Mouse (Mus musculus) heart, embryonic 12.5 days (tissue): ENCODE data around the gene Olfr1386. TPM values are rescaled to one million over a fixed set of nuclear protein-coding genes. Genes with fewer than 3 reads are reported as not detected.
"Not testable (repeated sequence)": the region's sequence is repeated elsewhere in the genome, so short reads cannot be mapped to it uniquely, and the experiment has no call there.

ENCODE experiments used
- ATAC-seq: fragments of 200-750 bp; cut with Nextera tagmentation; 2 replicates; pipeline ENCODE4 v1.8.0; 2017; ENCODE audit warnings: moderate TSS enrichment, moderate library complexity; ENCODE audit not compliant: insufficient number of reproducible peaks, low FRiP score
- H3K27ac ChIP-seq: fragments of 300-500 bp; sonication (generic); 2 replicates; pipeline ENCODE4 v1.5.1; 2016; ENCODE audit warnings: mild to moderate bottlenecking, moderate library complexity; ENCODE audit not compliant: poor library complexity, severe bottlenecking
- H3K27me3 ChIP-seq: fragments of 300-500 bp; sonication (generic); replicated peaks from 2 replicates; pipeline ENCODE4 v1.6.1; 2016; ENCODE audit warnings: mild to moderate bottlenecking, moderate library complexity
- H3K36me3 ChIP-seq: fragments of 300-500 bp; sonication (generic); 2 replicates; pipeline ENCODE4 v1.6.1; 2016; ENCODE audit warnings: mild to moderate bottlenecking, moderate library complexity
- H3K4me1 ChIP-seq: fragments of 300-500 bp; sonication (generic); replicated peaks from 2 replicates; pipeline ENCODE4 v1.6.1; 2016; ENCODE audit warnings: mild to moderate bottlenecking
- H3K4me2 ChIP-seq: fragments of 300-500 bp; sonication (generic); 2 replicates; pipeline ENCODE4 v1.6.1; 2016; ENCODE audit warnings: mild to moderate bottlenecking, moderate library complexity
- H3K4me3 ChIP-seq: fragments of 300-500 bp; sonication (generic); 2 replicates; pipeline ENCODE4 v1.5.1; 2016; ENCODE audit warnings: mild to moderate bottlenecking
- H3K9ac ChIP-seq: fragments of 300-500 bp; sonication (generic); 2 replicates; pipeline ENCODE4 v1.6.1; 2016; ENCODE audit warnings: mild to moderate bottlenecking, moderate library complexity
- H3K9me3 ChIP-seq: fragments of 300-500 bp; sonication (generic); replicated peaks from 2 replicates; pipeline ENCODE4 v1.6.1; 2016; ENCODE audit warnings: mild to moderate bottlenecking, moderate library complexity
- WGBS: fragments of 180-500 bp; shearing (Covaris S2); methylation state at CpG from one replicate; pipeline ENCODE4 v1.1.7; 2016; 5-methylcytosine and 5-hydroxymethylcytosine counted together
- polyA plus RNA-seq: library from polyadenylated mRNA; unstranded; fragments of >200 nt; fragmentation: Nextera tagmentation; extraction: Ambion mirVana; gene quantifications from 2 replicates; pipeline ENCODE4 v1.2.1, GENCODE M21; 2016

The Olfr1386 gene
- not detected in 2 replicates for polyA plus RNA-seq

DNA sequence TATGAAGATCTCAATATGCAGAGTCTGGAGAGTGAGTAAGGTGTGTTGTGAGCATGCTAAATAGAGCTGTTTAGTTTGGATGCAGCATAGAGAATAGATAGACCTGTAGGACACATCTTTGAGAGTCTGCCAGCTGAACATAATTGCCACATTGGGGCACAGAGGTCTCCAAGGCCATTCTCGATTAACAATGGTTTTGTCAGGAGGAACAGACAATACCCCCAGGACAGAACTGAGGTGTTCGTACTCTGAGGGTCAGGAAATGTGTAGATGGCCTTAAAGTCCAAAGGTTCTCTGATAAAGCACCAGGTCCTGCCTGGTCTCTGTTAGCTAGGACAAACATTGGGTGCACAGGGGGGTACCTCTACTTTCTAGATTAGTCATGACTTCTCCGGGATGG is at the start of gene Olfr1386:
Gene Olfr1386 (plus strand): TSS at position 301 of the 400 bp plus-strand sequence.
- not testable (repeated sequence) for H3K4me3 ChIP-seq, H3K4me2 ChIP-seq, H3K27ac ChIP-seq, ATAC-seq, H3K27me3 ChIP-seq, H3K36me3 ChIP-seq, H3K9ac ChIP-seq, H3K4me1 ChIP-seq, H3K9me3 ChIP-seq
- WGBS = 74% methylated on average over 3 of the region's 3 CpGs

GRCm38 (mm10) chr11:49422767-49423166 is 42.1 kb upstream of the Olfr1386 start, which contains the start of gene Olfr1389:
TSS of gene Olfr1389 (plus strand) at chr11:49423067.
- Histone ChIP-seq H3K4me3 (no peak within 1 kb of the TSS), H3K27me3 (no peaks in the 10 kb centered on the region), H3K9ac (no peak within 1 kb of the TSS), H3K4me2 (no peak within 1 kb of the TSS), H3K4me1 (peaks cover 4% of the 10 kb centered on the region; the same call in 1 of the 2 replicates), H3K27ac (no peak within 1 kb of the TSS), H3K36me3 (no peaks in the 10 kb centered on the region), H3K9me3 (no peaks in the 10 kb centered on the region)
- WGBS = 68% methylated on average over 2 of the region's 2 CpGs
- ATAC-seq = no peak

DNA sequence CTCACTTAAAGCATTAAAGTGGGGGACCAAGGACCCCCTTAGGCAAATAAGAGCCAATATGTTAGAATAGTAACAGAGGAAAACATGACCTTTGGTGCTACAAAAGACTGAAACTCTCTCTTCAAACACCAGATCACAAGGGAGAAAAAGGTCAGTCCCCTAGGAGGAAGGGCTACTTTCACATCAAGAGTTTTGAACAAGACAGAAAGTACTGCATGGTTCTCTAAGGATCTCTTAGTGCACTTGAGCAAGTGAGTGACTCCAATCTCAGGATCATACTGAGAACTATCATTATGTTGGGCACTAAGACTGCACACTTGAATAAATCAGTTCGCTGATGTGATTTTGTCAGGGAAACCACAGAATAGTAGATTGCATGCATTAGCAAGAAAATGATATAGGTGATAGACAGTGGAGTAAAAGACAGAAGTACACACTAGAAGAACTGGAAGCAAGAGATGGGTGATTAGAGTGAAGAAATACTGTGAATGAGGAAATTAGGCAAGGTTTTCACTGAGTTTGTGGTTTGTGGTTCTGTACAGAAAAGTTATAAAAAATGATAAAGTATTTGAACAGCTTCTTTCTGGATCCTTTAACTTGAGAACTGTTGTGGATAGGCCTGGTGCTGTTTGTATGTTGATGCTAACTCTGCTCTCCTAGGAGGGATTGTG is 39.5 kb upstream of the Olfr1386 start:
- H3K9ac ChIP-seq = no peak overlapping the region
- ATAC-seq = no peak
- H3K4me3 ChIP-seq = no peak overlapping the region
- H3K36me3 ChIP-seq = no peaks in the 10 kb centered on the region
- no peak overlapping the region for H3K4me2 ChIP-seq
- WGBS = 83% methylated on average over 1 of the region's 1 CpGs
- H3K9me3 ChIP-seq = no peaks in the 10 kb centered on the region
- no peak overlapping the region for H3K27ac ChIP-seq
- no peaks in the 10 kb centered on the region for H3K27me3 ChIP-seq
- H3K4me1 ChIP-seq = peaks cover 4% of the 10 kb centered on the region; the same call in 1 of the 2 replicates

- no peak for ATAC-seq
- H3K9ac ChIP-seq = no peak overlapping the region
- no peaks in the 10 kb centered on the region for H3K4me1 ChIP-seq
- H3K36me3 ChIP-seq = no peaks in the 10 kb centered on the region
- peaks cover 6% of the 10 kb centered on the region; the same call in 1 of the 2 replicates for H3K9me3 ChIP-seq
- H3K4me3 ChIP-seq = no peak overlapping the region
- H3K27me3 ChIP-seq = no peaks in the 10 kb centered on the region
- no peak overlapping the region for H3K4me2 ChIP-seq
- 71% methylated on average over 2 of the region's 2 CpGs for WGBS
- H3K27ac ChIP-seq = no peak overlapping the region
These were observed 35.2 kb upstream of the Olfr1386 start for GRCm38 (mm10) chr11:49429641-49430040.

DNA sequence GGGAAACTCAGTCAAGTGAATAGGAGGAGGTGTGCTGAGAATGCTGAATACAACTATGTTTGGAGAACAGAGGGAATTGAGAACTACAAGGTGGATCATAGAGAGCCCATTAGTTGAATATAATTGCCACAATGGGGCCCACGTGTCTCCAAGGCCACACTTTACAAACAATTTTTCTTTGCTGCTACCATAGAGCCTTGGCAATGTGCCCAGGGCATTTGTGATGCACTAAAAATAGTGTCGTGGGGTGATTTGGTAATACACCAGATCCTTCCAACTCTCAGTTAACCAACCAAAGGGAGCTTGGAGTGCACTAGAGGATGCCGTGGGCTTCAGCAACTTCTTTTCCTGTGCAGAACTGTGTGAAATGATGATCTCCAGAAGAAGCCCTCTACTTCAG is 28.4 kb upstream of the Olfr1386 start, which contains the start of gene Olfr1388:
Gene Olfr1388 (plus strand): TSS at position 214 of the 400 bp plus-strand sequence.
- no peaks in the 10 kb centered on the region for H3K36me3 ChIP-seq
- 0 out of 2 replicates have a peak, but pooled peaks cover 3% of the 10 kb centered on the region for H3K4me1 ChIP-seq
- H3K4me2 ChIP-seq = no peak within 1 kb of the TSS
- H3K27ac ChIP-seq = no peak within 1 kb of the TSS
- no peaks in the 10 kb centered on the region for H3K27me3 ChIP-seq
- peaks cover 6% of the 10 kb centered on the region; the same call in 1 of the 2 replicates for H3K9me3 ChIP-seq
- H3K9ac ChIP-seq = no peak within 1 kb of the TSS
- no peak within 1 kb of the TSS for H3K4me3 ChIP-seq
- 53% methylated on average over 3 of the region's 3 CpGs for WGBS
- ATAC-seq = no peak

DNA sequence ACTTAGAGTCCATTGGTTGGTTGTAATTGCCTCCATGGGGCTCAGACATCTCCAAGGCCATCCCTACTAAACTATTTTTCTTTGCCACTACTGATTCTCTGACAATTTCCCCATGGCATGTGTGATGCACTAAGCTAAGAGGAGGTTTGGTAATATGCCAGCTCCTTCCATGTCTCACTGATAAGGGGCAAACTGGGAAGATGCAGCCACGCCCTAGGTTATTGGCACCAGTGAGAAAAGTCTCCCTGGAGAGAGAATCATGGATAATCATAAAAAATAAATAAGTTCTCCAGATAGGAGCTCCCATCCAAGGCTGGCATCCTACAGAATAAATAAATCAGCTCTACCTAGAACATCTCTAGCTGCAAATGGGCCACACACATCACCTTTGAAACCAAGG is 9.8 kb upstream of the Olfr1386 start, which contains the start of gene Olfr1387:
Gene Olfr1387 (plus strand): TSS at position 301 of the 400 bp plus-strand sequence.
- H3K27me3 ChIP-seq = no peaks in the 10 kb centered on the region
- no peak within 1 kb of the TSS for H3K4me2 ChIP-seq
- no peak within 1 kb of the TSS for H3K27ac ChIP-seq
- H3K36me3 ChIP-seq = no peaks in the 10 kb centered on the region
- H3K4me1 ChIP-seq = no peaks in the 10 kb centered on the region
- ATAC-seq = no peak
- no peak within 1 kb of the TSS for H3K9ac ChIP-seq
- H3K4me3 ChIP-seq = no peak within 1 kb of the TSS
- WGBS = 70% methylated on average over 1 of the region's 1 CpGs
- H3K9me3 ChIP-seq = no peaks in the 10 kb centered on the region

DNA sequence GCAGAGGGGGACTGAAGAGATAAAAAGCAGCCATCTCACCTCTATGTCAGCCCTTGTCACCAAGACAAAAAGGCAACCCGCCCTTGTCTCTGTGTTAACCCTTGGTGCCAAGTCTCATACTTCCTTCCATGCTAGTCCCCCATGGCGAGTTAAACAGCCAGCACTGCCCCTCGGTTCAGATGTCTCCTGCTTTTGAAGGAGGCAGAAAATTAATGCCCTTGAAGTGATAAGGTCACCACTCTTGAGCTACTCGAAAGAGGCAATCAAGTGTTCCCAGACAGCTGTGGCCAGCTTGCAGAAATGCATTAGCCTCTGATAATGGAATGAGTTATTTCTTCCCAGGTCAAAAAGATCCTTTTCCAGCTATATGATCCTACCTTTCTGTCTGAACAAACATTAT is 21.1 kb downstream of the Olfr1386 start:
- Histone ChIP-seq H3K9ac (no peak overlapping the region), H3K4me3 (no peak overlapping the region), H3K36me3 (no peaks in the 10 kb centered on the region), H3K9me3 (no peaks in the 10 kb centered on the region), H3K4me2 (no peak overlapping the region), H3K4me1 (no peaks in the 10 kb centered on the region), H3K27me3 (no peaks in the 10 kb centered on the region), H3K27ac (no peak overlapping the region)
- ATAC-seq = no peak
- WGBS = 44% methylated on average over 4 of the region's 4 CpGs

DNA sequence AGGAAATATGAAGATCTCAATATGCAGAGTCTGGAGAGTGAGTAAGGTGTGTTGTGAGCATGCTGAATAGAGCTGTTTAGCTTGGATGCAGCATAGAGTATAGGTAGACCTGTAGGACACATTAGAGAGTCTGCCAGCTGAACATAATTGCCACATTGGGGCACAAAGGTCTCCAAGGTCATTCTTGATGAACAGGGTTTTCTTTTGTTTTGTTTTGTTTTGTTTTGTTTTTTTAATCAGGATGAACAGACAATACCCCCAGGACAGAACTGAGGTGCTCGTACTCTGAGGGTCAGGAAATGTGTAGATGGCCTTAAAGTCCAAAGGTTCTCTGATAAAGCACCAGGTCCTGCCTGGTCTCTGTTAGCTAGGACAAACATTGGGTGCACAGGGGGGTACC is 23.9 kb downstream of the Olfr1386 start, which contains the start of gene Olfr1385:
Gene Olfr1385 (plus strand): TSS at position 301 of the 400 bp plus-strand sequence.
- WGBS = 64% methylated on average over 1 of the region's 1 CpGs
- H3K27me3 ChIP-seq, H3K36me3 ChIP-seq, H3K9ac ChIP-seq, H3K4me3 ChIP-seq, H3K4me2 ChIP-seq, H3K4me1 ChIP-seq, H3K9me3 ChIP-seq, H3K27ac ChIP-seq, ATAC-seq: not testable (repeated sequence)

GRCm38 (mm10) chr11:49518086-49518485 is 53.2 kb downstream of the Olfr1386 start:
- no peak overlapping the region for H3K27ac ChIP-seq
- H3K36me3 ChIP-seq = no peaks in the 10 kb centered on the region
- no peak overlapping the region for H3K4me3 ChIP-seq
- no peaks in the 10 kb centered on the region for H3K27me3 ChIP-seq
- WGBS = 55% methylated on average over 5 of the region's 5 CpGs
- ATAC-seq = no peak
- no peaks in the 10 kb centered on the region for H3K4me1 ChIP-seq
- H3K4me2 ChIP-seq = no peak overlapping the region
- no peak overlapping the region for H3K9ac ChIP-seq
- no peaks in the 10 kb centered on the region for H3K9me3 ChIP-seq

GRCm38 (mm10) chr11:49519348-49519747 is 54.5 kb downstream of the Olfr1386 start, which contains the start of gene Olfr1383:
TSS of gene Olfr1383 (plus strand) at chr11:49519648.
- no peaks in the 10 kb centered on the region for H3K4me1 ChIP-seq
- no peak within 1 kb of the TSS for H3K4me3 ChIP-seq
- no peaks in the 10 kb centered on the region for H3K27me3 ChIP-seq
- no peak for ATAC-seq
- no peak within 1 kb of the TSS for H3K9ac ChIP-seq
- no peaks in the 10 kb centered on the region for H3K36me3 ChIP-seq
- no peak within 1 kb of the TSS for H3K27ac ChIP-seq
- no peaks in the 10 kb centered on the region for H3K9me3 ChIP-seq
- H3K4me2 ChIP-seq = no peak within 1 kb of the TSS
